Mouse (Mus musculus) cerebellum, postnatal 36 days (tissue): Measurements from ENCODE around the gene Ush2a.
A peak's percentile ranks its signal among the peaks of the same experiment; 100 is the strongest.

Experiments used
- DNase-seq, 2 experiments: peaks; one replicate each; pipeline ENCODE4 v3.0.0; 2021 to 2022; ENCODE audit warnings: mixed read lengths in 2 of 2

The Ush2a gene

GRCm38 (mm10) chr1:188777556-188778161 is 515.8 kb downstream of the Ush2a start:
- no peak for DNase-seq

- no peak for DNase-seq
These were observed 523.2 kb downstream of the Ush2a start for GRCm38 (mm10) chr1:188785056-188785455.

GRCm38 (mm10) chr1:188805069-188805468 is 543.2 kb downstream of the Ush2a start:
- no peak for DNase-seq

GRCm38 (mm10) chr1:188805852-188806251 is 544.0 kb downstream of the Ush2a start:
- DNase-seq = no peak

GRCm38 (mm10) chr1:188810631-188811030 is 548.8 kb downstream of the Ush2a start:
- no peak for DNase-seq

GRCm38 (mm10) chr1:188815072-188815471 is 553.2 kb downstream of the Ush2a start:
- no peak for DNase-seq

- no peak for DNase-seq
These were observed 562.4 kb downstream of the Ush2a start for GRCm38 (mm10) chr1:188824195-188824594.

- DNase-seq = no peak
These were observed 563.2 kb downstream of the Ush2a start for GRCm38 (mm10) chr1:188824878-188825532.

- DNase-seq = no peak
These were observed 568.9 kb downstream of the Ush2a start for GRCm38 (mm10) chr1:188830527-188831407.

- no peak for DNase-seq
These were observed 572.1 kb downstream of the Ush2a start for GRCm38 (mm10) chr1:188833906-188834305.

- no peak for DNase-seq
These were observed 572.9 kb downstream of the Ush2a start for GRCm38 (mm10) chr1:188834770-188835169.

GRCm38 (mm10) chr1:188837613-188838295 is 575.9 kb downstream of the Ush2a start:
- no peak for DNase-seq

GRCm38 (mm10) chr1:188847242-188847641 is 585.4 kb downstream of the Ush2a start:
- DNase-seq = no peak

GRCm38 (mm10) chr1:188852776-188853175 is 591.0 kb downstream of the Ush2a start:
- DNase-seq = no peak

GRCm38 (mm10) chr1:188854240-188854639 is 592.4 kb downstream of the Ush2a start:
- no peak for DNase-seq

- no peak for DNase-seq
These were observed 593.2 kb downstream of the Ush2a start for GRCm38 (mm10) chr1:188855034-188855433.

GRCm38 (mm10) chr1:188859718-188860117 is 597.9 kb downstream of the Ush2a start:
- no peak for DNase-seq

GRCm38 (mm10) chr1:188865881-188866280 is 604.1 kb downstream of the Ush2a start:
- DNase-seq = no peak

GRCm38 (mm10) chr1:188866515-188866914 is 604.7 kb downstream of the Ush2a start:
- no peak for DNase-seq

- DNase-seq = peak in 1 of 2 experiments; percentile 4
These were observed 616.8 kb downstream of the Ush2a start for GRCm38 (mm10) chr1:188878531-188879055.

- no peak for DNase-seq
These were observed 635.2 kb downstream of the Ush2a start for GRCm38 (mm10) chr1:188896906-188897551.

- DNase-seq = no peak
These were observed 642.3 kb downstream of the Ush2a start for GRCm38 (mm10) chr1:188904091-188904490.
